Mouse (Mus musculus) thymus, postnatal 0 days (tissue): ENCODE data around the gene Sbk3. TPM values are rescaled to one million over a fixed set of nuclear protein-coding genes. Genes with fewer than 3 reads are reported as not detected.
A peak's percentile ranks its signal among the peaks of the same experiment; 100 is the strongest.

Experiments used
- DNase-seq: peaks from one replicate; pipeline ENCODE4 v3.0.0-alpha.2; 2015; ENCODE audit warnings: low spot score
- polyA plus RNA-seq: library from polyadenylated mRNA; unstranded; fragments of >200 nt; fragmentation: Nextera tagmentation; extraction: Ambion mirVana; gene quantifications from 2 replicates; pipeline ENCODE4 v1.2.1, GENCODE M21; 2015

Gene Sbk3
- polyA plus RNA-seq, 1 experiment from 2014 or later, result not detected

- DNase-seq, result no peak
Observed at GRCm38 (mm10) chr7:4993999-4994788, 23.2 kb upstream of the Sbk3 start.

GRCm38 (mm10) chr7:4993347-4993998 lies 22.5 kb upstream of the Sbk3 start:
- no peak for DNase-seq

GRCm38 (mm10) chr7:4988250-4988649 lies 17.3 kb upstream of the Sbk3 start:
- DNase-seq, result no peak

- DNase-seq, result no peak
Observed at GRCm38 (mm10) chr7:4976832-4977231, 5.9 kb upstream of the Sbk3 start.

- DNase-seq, result no peak
Observed at GRCm38 (mm10) chr7:4975455-4975854, 4.5 kb upstream of the Sbk3 start.

- DNase-seq, result no peak
Observed at GRCm38 (mm10) chr7:4972321-4973047, 1.5 kb upstream of the Sbk3 start.

GRCm38 (mm10) chr7:4971710-4972109 lies 742 bp upstream of the Sbk3 start:
- DNase-seq, result no peak

- no peak for DNase-seq
Observed at GRCm38 (mm10) chr7:4964988-4965387, 6.0 kb downstream of the Sbk3 start.

- peak; percentile 87 for DNase-seq
Observed at GRCm38 (mm10) chr7:4964272-4964671, 6.7 kb downstream of the Sbk3 start, which contains the start of gene Sbk2. Sbk2 (minus strand) TSS chr7:4964406.

- DNase-seq, result no peak
Observed at GRCm38 (mm10) chr7:4963527-4963926, 7.4 kb downstream of the Sbk3 start.

- DNase-seq, result no peak
Observed at GRCm38 (mm10) chr7:4957361-4957760, 13.6 kb downstream of the Sbk3 start.

GRCm38 (mm10) chr7:4953815-4954445 lies 17.0 kb downstream of the Sbk3 start:
- DNase-seq, result no peak

- DNase-seq, result no peak
Observed at GRCm38 (mm10) chr7:4950561-4951342, 20.2 kb downstream of the Sbk3 start.

GRCm38 (mm10) chr7:4948386-4948785 lies 22.6 kb downstream of the Sbk3 start:
- DNase-seq, result peak; percentile 22

GRCm38 (mm10) chr7:4947855-4948254 lies 23.1 kb downstream of the Sbk3 start:
- DNase-seq, result no peak

GRCm38 (mm10) chr7:4943223-4943815 lies 27.6 kb downstream of the Sbk3 start:
- DNase-seq, result peak; percentile 92

- DNase-seq, result no peak
Observed at GRCm38 (mm10) chr7:4942673-4943072, 28.3 kb downstream of the Sbk3 start.

- DNase-seq, result peak; percentile 88
Observed at GRCm38 (mm10) chr7:4940068-4940479, 30.9 kb downstream of the Sbk3 start.

GRCm38 (mm10) chr7:4938456-4938855 lies 32.5 kb downstream of the Sbk3 start:
- DNase-seq, result peak; percentile 71

GRCm38 (mm10) chr7:4937392-4937791 lies 33.6 kb downstream of the Sbk3 start:
- DNase-seq, result no peak
